Mouse (Mus musculus) hindlimb bud, embryonic 11.5 days (tissue): ENCODE data around the gene Vrk2.

Experiments used
- DNase-seq: peaks from one replicate; pipeline ENCODE4 v3.0.0-alpha.2; 2012; ENCODE audit warnings: low read depth, low spot score; ENCODE audit errors: extremely low spot score

Vrk2 gene

GRCm38 (mm10) chr11:26551551-26551950 is 42.2 kb downstream of the Vrk2 start:
- no peak for DNase-seq

GRCm38 (mm10) chr11:26537816-26538215 is 56.0 kb downstream of the Vrk2 start:
- no peak for DNase-seq

- DNase-seq, result no peak
Observed at GRCm38 (mm10) chr11:26533828-26534119, 60.0 kb downstream of the Vrk2 start.

- no peak for DNase-seq
Observed at GRCm38 (mm10) chr11:26532994-26533827, 60.6 kb downstream of the Vrk2 start.

GRCm38 (mm10) chr11:26526861-26527260 is 66.9 kb downstream of the Vrk2 start:
- DNase-seq, result no peak

GRCm38 (mm10) chr11:26518991-26519390 is 74.8 kb downstream of the Vrk2 start:
- DNase-seq, result no peak

- DNase-seq, result no peak
Observed at GRCm38 (mm10) chr11:26516086-26516485, 77.7 kb downstream of the Vrk2 start.

GRCm38 (mm10) chr11:26513683-26514082 is 80.1 kb downstream of the Vrk2 start:
- DNase-seq, result no peak

GRCm38 (mm10) chr11:26495951-26496350 is 97.8 kb downstream of the Vrk2 start:
- DNase-seq, result no peak

GRCm38 (mm10) chr11:26489761-26490466 is 103.9 kb downstream of the Vrk2 start:
- peak; percentile 94 for DNase-seq

- no peak for DNase-seq
Observed at GRCm38 (mm10) chr11:26481691-26482242, 112.0 kb downstream of the Vrk2 start.

- DNase-seq, result no peak
Observed at GRCm38 (mm10) chr11:26477037-26477739, 116.6 kb downstream of the Vrk2 start.

- no peak for DNase-seq
Observed at GRCm38 (mm10) chr11:26454081-26454480, 139.7 kb downstream of the Vrk2 start.

GRCm38 (mm10) chr11:26452693-26453092 is 141.1 kb downstream of the Vrk2 start:
- no peak for DNase-seq

GRCm38 (mm10) chr11:26451228-26451627 is 142.6 kb downstream of the Vrk2 start:
- no peak for DNase-seq

GRCm38 (mm10) chr11:26450636-26451035 is 143.2 kb downstream of the Vrk2 start:
- no peak for DNase-seq

- DNase-seq, result no peak
Observed at GRCm38 (mm10) chr11:26449789-26450188, 144.0 kb downstream of the Vrk2 start.

- DNase-seq, result no peak
Observed at GRCm38 (mm10) chr11:26444374-26444773, 149.4 kb downstream of the Vrk2 start.

GRCm38 (mm10) chr11:26441121-26441520 is 152.7 kb downstream of the Vrk2 start:
- DNase-seq, result no peak

- DNase-seq, result no peak
Observed at GRCm38 (mm10) chr11:26437818-26438217, 156.0 kb downstream of the Vrk2 start.

GRCm38 (mm10) chr11:26434229-26434628 is 159.6 kb downstream of the Vrk2 start:
- DNase-seq, result no peak

- DNase-seq, result no peak
Observed at GRCm38 (mm10) chr11:26421472-26421871, 172.3 kb downstream of the Vrk2 start.
